Mouse (Mus musculus) frontal cortex, postnatal 36 days (tissue): Measurements from ENCODE around the gene Pcdh10.

Experiments used
- DNase-seq, 2 experiments: peaks; one replicate each; pipeline ENCODE4 v3.0.0; 2022; ENCODE audit warnings: low spot score in 2 of 2

Pcdh10 gene

DNA sequence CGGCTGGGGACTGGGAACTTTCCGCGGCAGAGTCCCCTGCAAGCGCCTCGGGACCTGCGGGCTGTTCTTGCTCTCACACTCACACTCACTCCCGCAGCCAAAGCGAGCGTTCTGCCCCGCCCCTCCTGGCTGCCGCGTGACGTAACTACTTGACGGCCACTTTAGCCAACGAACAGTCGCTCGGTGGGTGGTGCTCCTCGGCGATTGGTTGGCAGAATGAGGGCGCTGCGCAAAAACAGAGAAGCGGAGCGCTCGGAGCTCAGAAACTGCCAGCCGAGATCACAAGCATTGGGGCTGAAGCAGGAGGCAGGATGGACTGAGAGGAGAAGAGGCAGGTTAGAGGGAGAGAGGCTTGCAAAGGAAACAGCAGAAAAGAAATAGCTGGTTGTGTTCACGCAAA is at the start of gene Pcdh10:
Gene Pcdh10, plus strand, starts transcription at position 254 of the 400 bp plus-strand sequence.
- DNase-seq: peak; percentile 99 to 100

DNA sequence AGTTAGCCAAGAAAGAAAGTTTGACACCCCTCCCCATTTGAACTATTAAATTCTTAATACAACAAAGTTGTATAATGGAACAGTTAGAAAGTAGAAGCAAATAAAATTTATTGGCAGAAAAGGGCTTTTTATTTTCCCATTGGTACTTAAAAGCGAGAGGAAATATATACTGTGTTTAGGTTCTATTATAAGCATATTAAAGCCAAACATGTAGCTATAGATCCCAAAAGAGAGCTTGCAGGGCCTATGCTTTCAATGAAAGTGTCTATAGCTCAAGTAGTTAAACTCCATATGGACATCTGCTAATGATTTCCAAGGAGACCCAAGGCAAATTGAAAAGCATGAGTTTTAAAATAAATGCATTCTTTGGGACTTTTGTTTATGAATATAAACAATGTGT is 22.3 kb upstream of the Pcdh10 start:
- DNase-seq: no peak

DNA sequence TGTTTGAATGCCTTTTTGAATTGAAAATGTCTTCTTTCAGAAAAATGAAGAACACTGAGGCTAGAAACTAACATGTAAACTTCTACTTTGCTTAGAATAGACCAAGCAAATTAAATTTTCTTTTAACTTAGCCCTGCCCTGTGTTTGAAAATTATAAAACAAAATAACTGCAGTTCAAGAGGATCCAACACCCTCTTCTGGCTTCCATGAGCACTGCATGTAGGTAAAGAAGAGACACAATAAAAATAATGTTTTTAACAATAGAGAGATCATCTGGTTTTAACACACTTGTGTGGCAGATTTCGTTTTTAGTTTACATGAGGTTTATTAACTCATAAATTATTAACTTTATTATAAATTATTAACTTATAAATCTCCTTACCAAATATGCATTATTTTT is 9.2 kb upstream of the Pcdh10 start:
- DNase-seq: no peak

DNA sequence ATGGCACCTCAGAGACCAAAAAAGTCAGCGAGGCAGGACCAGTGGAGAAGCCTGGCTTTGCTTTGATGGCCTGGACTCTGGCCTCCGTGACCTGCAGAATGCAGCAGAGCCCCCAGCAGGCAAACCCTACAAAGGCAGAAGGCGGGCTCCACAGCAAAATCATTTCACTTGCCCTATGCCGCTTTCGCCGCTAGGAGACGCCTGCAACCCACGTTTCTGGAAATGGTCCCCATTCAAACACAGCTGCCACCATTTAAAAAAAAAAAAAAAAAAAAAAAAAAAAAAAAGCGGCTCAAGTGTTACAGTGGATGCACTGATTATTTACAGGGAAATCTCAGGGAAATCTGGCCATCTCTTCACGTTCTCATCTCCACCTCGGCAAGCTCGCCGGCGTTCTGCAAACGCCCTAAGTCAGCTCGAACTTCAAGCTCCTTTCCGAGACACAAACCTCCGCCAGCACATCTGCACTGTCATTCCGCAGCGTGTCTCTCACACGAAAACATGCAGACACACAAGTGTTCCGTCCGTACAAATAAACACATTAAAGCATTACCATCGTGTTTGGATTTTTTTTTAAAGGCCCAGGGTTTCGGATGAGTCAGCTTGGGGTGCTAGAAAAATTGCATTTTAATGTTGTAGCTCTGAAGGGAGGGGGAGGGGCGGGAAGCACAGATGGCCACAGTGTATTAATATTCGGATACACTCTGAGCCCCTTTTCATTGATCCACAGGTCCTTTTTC is 2.3 kb upstream of the Pcdh10 start:
- DNase-seq: peak; percentile 81 to 90

DNA sequence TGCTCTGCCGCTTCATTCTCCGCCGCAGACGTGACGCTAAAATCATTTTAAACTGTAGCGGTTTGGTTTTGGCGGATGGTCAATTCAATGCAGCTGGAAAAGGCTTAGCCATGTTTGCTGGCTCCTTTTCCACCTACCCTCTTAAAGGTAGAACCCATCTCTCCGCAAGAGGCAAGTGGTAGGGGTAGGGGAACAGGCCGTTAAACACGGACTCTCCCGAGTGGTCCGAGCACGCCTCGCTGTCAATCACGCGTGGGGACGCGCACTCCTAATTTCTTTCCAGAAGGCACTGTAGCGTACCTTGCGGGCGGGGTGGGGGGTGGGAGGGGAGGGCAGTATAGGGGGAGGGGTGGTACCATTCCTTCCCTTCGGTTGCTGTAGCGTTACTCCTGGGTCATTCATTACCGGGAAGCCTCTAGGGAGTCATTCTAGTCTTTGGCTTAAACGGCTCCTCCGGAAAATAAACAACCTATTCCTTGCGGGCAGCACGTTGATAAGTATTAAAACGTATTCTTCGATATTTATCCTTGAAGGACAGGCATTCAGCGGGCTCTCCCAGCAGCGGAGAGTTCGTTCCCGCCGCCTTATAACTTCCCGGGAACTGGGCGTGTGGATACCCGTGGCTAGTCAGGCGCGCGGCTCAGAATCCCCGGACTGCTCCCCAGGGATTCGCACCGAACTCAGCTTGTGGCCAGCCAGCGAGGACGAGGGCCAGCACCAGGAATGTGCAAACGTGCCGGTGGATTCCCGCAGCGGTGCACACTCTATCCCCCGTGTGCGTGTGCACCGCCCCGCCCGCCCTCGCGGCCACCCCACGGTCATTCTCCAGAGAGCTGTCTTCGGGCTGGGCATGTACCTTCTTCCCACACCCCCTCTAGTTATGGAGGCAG is 1.5 kb upstream of the Pcdh10 start:
- DNase-seq: peak; percentile 61 to 64

DNA sequence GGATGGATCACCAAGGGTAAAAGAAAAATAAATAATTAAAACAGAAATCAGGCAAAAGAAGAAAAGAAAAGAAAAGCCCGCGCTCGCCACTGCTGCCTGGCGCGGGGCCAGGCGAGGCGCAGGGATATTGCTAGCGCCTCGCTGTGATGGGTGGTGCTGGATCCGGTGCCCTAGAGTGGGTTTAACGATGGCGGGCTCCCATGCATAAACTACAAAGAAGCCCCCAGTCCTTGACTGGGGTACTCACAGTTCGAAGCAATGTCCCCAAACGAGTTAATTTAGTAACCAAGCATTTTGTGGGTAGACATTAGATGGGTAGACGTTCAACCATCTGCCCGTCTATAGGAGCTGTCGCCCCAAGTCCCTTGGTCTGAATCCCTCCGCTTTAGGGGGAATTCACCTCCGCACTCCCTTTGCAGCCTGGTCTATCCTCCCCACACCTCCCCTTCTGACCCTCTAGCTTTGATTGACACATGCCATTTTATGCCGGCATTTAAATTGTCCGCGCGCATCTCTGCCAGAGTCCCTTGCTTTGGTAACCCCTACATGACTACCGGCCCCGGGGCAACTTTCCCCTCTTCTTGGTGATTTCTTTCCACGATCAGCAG is 703 bp upstream of the Pcdh10 start:
- DNase-seq: peak; percentile 65 to 67

DNA sequence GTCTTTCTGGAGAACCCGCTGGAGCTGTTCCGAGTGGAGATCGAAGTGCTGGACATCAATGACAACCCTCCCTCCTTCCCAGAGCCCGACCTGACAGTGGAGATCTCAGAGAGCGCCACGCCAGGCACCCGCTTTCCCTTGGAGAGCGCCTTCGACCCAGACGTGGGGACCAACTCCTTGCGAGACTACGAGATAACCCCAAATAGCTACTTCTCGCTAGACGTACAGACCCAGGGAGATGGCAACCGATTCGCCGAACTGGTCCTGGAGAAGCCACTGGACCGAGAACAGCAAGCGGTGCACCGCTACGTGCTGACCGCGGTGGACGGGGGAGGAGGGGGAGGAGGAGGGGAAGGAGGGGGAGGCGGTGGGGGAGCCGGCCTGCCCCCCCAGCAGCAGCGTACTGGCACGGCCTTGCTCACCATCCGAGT is 1.4 kb downstream of the Pcdh10 start:
- DNase-seq: no peak

DNA sequence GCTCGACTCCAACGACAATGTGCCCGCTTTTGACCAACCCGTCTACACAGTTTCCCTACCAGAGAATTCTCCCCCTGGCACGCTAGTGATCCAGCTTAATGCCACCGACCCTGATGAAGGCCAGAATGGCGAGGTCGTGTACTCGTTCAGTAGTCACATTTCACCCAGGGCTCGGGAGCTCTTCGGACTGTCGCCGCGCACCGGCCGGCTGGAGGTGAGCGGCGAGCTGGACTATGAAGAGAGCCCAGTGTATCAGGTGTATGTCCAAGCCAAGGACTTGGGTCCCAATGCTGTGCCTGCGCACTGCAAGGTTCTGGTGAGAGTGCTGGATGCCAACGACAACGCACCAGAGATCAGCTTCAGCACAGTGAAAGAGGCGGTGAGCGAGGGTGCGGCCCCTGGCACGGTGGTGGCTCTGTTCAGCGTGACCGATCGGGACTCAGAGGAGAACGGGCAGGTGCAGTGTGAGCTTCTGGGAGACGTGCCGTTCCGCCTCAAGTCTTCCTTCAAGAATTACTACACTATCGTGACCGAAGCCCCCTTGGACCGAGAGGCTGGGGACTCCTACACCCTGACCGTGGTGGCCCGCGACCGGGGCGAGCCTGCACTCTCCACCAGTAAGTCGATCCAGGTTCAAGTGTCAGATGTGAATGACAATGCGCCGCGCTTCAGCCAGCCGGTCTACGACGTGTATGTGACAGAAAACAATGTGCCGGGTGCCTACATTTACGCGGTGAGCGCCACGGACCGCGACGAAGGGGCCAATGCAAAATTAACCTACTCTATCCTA is 2.0 kb downstream of the Pcdh10 start:
- no peak for DNase-seq

DNA sequence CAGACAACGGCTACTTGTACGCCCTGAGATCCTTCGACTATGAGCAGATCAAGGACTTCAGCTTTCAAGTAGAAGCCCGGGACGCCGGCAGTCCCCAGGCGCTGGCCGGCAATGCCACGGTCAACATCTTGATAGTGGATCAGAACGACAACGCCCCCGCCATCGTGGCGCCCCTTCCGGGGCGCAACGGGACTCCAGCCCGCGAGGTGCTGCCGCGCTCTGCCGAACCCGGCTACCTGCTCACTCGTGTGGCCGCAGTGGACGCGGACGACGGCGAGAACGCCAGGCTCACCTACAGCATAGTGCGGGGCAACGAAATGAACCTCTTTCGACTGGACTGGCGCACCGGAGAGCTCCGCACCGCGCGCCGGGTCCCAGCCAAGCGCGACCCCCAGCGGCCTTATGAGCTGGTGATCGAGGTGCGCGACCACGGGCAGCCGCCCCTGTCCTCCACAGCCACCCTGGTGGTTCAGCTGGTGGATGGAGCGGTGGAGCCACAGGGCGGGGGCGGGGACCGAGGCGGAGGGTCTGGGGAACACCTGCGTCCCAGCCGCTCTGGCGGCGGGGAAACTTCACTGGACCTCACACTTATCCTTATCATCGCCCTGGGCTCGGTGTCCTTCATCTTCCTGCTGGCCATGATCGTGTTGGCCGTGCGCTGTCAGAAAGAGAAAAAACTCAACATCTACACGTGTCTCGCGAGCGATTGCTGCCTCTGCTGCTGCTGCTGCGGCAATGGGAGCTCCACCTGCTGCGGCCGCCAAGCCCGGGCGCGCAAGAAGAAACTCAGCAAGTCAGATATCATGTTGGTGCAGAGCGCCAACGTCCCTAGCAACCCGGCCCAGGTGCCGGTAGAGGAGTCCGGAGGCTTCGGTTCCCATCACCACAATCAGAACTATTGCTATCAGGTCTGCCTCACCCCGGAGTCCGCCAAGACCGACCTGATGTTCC is 2.9 kb downstream of the Pcdh10 start:
- no peak for DNase-seq

DNA sequence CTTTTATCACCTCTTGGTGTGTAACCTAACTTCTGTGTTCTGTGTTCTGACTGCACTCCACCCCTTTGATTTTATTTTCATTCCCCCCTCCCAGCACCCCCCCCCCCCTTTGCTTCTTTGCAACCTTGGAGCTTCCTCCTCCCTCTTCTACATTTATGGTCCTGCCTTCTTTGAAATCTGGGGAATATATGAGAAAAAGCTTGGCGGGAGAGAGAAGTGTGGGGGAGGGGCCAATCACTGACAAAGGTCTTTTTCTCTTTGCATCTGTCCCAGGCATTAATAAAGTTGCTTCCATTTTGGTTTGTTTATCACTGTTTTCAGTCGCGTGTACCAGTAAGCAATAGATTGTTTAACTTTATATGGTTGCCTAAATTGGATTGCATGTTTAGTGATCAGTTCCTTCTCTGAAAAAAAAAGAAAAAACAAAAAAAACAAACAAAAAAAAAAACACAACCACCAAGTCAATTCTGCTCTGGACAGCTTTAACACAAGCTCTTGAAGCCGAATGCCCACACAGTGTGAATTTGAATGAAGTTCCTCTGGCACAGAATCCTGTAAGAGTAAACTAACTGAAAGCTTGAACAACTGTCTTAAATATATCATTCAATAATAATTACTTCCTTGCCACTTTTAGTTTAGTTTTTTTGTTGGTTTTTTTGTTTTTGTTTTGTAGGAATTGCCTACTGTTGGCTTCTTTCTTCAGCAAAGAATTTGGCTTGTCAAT is 4.0 kb downstream of the Pcdh10 start:
- no peak for DNase-seq

DNA sequence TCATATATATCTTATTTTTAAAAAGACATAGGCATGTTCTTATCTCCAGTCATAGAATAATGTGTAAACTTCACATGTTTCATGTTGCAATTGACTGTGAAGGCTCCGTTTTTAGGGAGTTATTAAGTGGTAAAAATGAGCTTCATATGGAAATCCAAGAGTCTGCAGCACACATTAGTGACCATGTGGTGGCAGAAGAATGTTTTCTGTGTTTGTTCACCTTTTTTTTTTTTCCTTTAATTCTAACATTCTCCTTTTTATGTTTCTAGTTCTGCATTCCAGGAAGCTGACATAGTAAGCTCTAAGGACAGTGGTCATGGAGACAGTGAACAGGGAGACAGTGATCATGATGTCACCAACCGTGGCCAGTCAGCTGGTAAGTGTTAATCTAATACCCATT is 5.6 kb downstream of the Pcdh10 start:
- DNase-seq: no peak

DNA sequence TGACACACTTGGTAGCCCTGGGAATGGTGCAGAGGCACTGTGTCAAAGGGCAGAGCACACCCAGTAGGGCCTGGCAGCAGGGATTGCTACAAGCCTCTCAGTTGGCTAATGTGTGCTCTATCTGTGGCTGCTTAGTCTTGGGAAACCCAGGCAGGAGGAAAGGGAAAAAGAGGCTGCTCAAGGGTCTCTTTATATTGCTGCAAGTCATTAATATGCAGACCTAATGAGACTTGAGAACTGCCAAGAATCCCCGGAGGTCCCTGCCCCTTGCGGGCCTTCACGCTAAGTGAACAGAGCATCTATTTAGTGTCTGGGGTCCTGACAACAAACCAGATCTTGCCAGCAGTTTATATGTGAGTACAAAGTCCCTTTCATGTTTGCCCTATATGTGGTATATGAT is 6.8 kb downstream of the Pcdh10 start:
- DNase-seq: no peak

DNA sequence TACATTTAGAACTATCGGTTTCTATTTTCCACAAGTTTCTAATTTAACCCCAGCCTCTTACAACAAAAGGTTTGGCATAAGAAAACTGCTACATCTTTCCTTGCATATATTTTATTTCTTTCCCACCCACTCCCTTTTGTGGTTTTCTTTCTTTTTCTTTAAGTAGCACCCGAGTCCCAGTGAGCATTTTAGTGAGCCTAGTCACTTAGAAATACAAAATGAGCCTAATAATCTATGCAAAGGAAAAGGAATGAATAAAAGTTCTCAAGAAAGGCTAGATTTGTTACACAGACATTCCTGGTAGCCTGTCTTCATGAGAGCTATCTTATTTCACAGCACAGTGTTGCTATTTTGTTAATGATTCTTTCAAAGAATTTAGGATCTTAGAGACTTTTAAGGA is 7.3 kb downstream of the Pcdh10 start:
- DNase-seq: no peak

DNA sequence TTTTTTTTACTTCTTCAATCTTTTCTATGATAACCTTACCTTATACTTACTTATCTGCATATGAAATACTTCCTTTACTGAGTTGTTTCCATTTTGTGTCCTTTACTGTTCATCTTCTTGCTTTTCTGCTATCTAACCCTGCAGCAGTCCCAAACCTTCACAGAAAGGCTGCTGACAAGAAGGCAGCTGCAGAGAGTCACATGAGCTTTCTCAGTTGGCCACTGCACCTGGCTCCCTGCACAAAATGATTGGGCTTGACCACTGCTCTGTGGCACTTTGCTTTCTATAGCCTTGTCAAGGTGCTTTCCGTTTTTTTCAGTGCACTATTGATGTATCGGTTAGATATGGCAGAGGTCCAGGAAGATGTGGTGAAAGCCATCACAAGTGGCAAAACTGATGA is 8.3 kb downstream of the Pcdh10 start:
- DNase-seq: no peak

DNA sequence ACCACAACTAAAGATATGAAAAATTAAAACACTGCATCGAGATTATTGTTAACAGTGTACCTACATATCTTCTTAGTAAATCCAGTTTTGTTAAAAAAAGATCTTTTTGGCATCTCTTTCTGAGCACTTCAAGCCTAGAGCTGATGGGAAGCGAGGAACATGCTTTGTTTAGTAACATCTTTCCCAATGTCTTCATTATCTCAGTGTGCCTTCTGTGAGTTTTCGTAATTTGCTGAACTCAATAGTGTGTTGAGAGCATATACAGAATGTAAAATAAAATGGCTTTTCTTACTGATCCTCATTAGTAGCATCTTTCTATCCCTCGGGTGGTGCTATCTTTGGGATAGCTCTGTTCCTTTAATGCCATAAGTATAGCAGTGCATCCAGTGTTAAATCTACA is 18.9 kb downstream of the Pcdh10 start:
- no peak for DNase-seq

DNA sequence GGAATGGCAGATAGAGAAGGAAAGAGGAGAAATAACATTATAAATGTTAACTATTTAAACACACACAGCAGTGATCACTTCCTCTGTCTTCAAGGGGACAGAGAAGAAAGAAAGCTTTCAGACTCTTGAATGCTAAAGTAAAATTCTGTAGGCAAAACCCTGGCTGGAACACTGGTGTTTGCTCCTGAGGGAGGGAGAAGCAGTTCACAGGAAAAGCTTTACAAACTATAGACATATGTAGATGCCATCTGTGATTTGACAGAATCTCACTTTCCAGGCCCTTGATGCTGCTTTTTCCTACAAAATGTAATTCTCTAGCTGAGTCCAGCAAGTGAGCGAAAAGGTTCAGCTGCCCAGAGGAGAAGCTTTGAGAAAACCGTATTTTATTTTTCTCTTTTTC is 25.0 kb downstream of the Pcdh10 start:
- DNase-seq: no peak

DNA sequence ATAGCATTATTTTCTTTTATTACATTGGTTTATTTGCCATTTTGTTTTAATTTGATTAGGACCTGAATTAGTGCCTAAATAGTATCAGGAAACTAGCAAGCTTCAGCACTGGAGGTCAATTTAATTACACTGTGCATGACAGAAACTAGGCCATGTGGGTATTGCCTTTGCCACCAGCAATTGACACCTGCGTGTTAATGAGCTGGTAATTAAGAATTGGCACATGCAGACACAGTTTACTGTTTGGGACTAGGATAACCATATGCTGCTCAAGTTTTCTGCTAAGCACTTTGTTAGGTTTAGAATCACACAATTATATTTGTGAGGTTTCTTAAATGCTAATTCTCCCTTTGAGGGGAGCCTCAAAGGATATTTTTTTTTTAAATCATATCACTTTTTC is 53.5 kb downstream of the Pcdh10 start:
- DNase-seq: no peak

DNA sequence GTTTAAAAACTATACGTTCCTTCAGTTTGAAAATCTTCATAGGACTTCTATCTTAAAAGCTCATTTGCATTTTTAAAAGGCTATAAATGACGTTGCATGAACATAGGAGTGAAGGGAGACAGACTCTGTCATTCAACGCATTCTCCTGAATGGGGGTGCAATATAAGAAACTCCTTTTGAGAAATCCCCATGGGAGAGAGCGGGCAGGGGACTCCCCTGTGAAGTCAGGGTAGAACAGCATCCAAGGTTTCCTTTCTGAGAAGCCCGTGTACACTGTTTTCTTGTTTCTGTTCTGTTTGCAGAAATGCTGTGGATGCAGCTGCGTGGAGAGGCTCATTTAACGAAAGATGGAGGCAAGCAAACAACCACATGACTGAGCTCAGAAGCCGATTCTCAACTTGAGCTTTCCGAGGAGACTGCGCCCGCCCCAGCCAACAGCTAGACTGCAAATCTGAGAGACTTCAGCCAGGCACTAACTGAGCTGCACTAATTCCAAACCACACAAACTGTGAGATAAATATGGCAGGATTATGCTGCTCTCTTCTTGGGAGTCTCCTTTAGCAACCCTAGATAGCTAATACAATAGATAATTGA is 54.1 kb downstream of the Pcdh10 start:
- no peak for DNase-seq
